Mouse (Mus musculus): ENCODE data around the gene Lclat1. TPM values are rescaled to one million over a fixed set of nuclear protein-coding genes. Genes with fewer than 3 reads are reported as not detected.

The Lclat1 gene
- total and polyA plus RNA-seq, 3 experiments, result 6.3 to 9.6 (median 7.0) TPM

GRCm38 (mm10) chr17:73238501-73238900 lies 130.7 kb downstream of the Lclat1 start:
- H3K36me3 ChIP-seq (replicated peaks in 1 of 2; ENCODE audit: control insufficient read depth in 1 of 2, insufficient read depth in 1 of 2, low read length in 1 of 2), result peaks cover 0 to 7% of the 10 kb centered on the region in 2 experiments
- no peaks in the 10 kb centered on the region for H3K27me3 ChIP-seq (replicated peaks)
- H3K79me2 ChIP-seq (replicated peaks; ENCODE audit: control insufficient read depth, extremely low read depth, insufficient read depth, poor library complexity, severe bottlenecking), result no peaks in the 10 kb centered on the region
- no peak overlapping the region for H3K9ac ChIP-seq (ENCODE audit: insufficient read depth, low read depth)
- in situ Hi-C loops (cut with MboI; ENCODE audit: low pct_ligation_motif_present, low pct_unique_long_range_greater_than_20kb, low sequenced_read_pairs), result no loop called here
- DNase-seq (ENCODE audit: extremely low read depth), result no peak
- TF ChIP-seq SIN3A (IDR thresholded peaks at IDR 0.05; ENCODE audit: low read length) (no peak), MAX (IDR thresholded peaks at IDR 0.05; ENCODE audit: low read length) (no peak), KAT2A (IDR thresholded peaks at IDR 0.05; ENCODE audit: insufficient replicate concordance, low read length) (no peak), MYC (IDR thresholded peaks at IDR 0.05; ENCODE audit: low read depth, low read length) (no peak), EP300 (IDR thresholded peaks at IDR 0.05; ENCODE audit: low read length) (no peak), CTCF (conservative IDR thresholded peaks at IDR 0.05 in 1 of 2, IDR thresholded peaks at IDR 0.05 in 1 of 2; ENCODE audit: low read depth in 2 of 2, low read length in 2 of 2) (no peak), MEF2A (IDR thresholded peaks at IDR 0.05; ENCODE audit: borderline replicate concordance, low read depth, low read length) (no peak), SMC3 (IDR thresholded peaks at IDR 0.05; ENCODE audit: low read depth, low read length) (no peak), CHD2 (IDR thresholded peaks at IDR 0.05; ENCODE audit: low read length) (no peak), ZNF384 (IDR thresholded peaks at IDR 0.05; ENCODE audit: low read depth, low read length) (no peak), POLR2AphosphoS2 (IDR thresholded peaks at IDR 0.05; ENCODE audit: low read depth, low read length) (no peak)
- no peak overlapping the region for H3K27ac ChIP-seq (ENCODE audit: insufficient read depth, low read depth)
- H3K9me3 ChIP-seq (replicated peaks; ENCODE audit: low read length), result no peaks in the 10 kb centered on the region
- H3K4me3 ChIP-seq (replicated peaks in 1 of 3; ENCODE audit: low read depth in 2 of 3, low read length in 2 of 3, poor library complexity in 1 of 3), result no peak overlapping the region
- dilution Hi-C loops (cut with MboI; ENCODE audit: extremely low pct_ligation_motif_present, extremely low pct_unique_long_range_greater_than_20kb, low sequenced_read_pairs), result no loop called here
- no peak overlapping the region for H3K4me2 ChIP-seq (ENCODE audit: insufficient read depth, low read depth, poor library complexity, severe bottlenecking)
- H3K4me1 ChIP-seq (ENCODE audit: control insufficient read depth in 1 of 2, insufficient read depth in 2 of 2), result peaks cover 23 to 27% of the 10 kb centered on the region in 2 experiments

GRCm38 (mm10) chr17:73241085-73241848 lies 133.5 kb downstream of the Lclat1 start:
- no peaks in the 10 kb centered on the region for H3K27me3 ChIP-seq (replicated peaks)
- peaks cover 35 to 43% of the 10 kb centered on the region in 2 experiments for H3K4me1 ChIP-seq (ENCODE audit: control insufficient read depth in 1 of 2, insufficient read depth in 2 of 2)
- no peaks in the 10 kb centered on the region for H3K79me2 ChIP-seq (replicated peaks; ENCODE audit: control insufficient read depth, extremely low read depth, insufficient read depth, poor library complexity, severe bottlenecking)
- peak; percentile 29 for DNase-seq (ENCODE audit: extremely low read depth)
- peaks cover 0 to 10% of the 10 kb centered on the region in 2 experiments for H3K36me3 ChIP-seq (replicated peaks in 1 of 2; ENCODE audit: control insufficient read depth in 1 of 2, insufficient read depth in 1 of 2, low read length in 1 of 2)
- H3K27ac ChIP-seq (ENCODE audit: insufficient read depth, low read depth), result no peak overlapping the region
- no peak overlapping the region for H3K4me3 ChIP-seq (replicated peaks in 1 of 3; ENCODE audit: low read depth in 2 of 3, low read length in 2 of 3, poor library complexity in 1 of 3)
- 0 out of 2 replicates have a peak, but pooled peaks have one; percentile 12 for TF ChIP-seq USF1 (IDR thresholded peaks at IDR 0.05; ENCODE audit: low read depth, low read length)
- 0 out of 2 replicates have a peak, but pooled peaks have one; percentile 4 for TF ChIP-seq TCF12 (IDR thresholded peaks at IDR 0.05; ENCODE audit: low read depth, low read length)
- TF ChIP-seq MXI1 (IDR thresholded peaks at IDR 0.05; ENCODE audit: low read depth, low read length), result no peak
- TF ChIP-seq KAT2A (IDR thresholded peaks at IDR 0.05; ENCODE audit: insufficient replicate concordance, low read length), result no peak
- H3K9ac ChIP-seq (ENCODE audit: insufficient read depth, low read depth), result no peak overlapping the region
- no peak overlapping the region for H3K4me2 ChIP-seq (ENCODE audit: insufficient read depth, low read depth, poor library complexity, severe bottlenecking)
- no peaks in the 10 kb centered on the region for H3K9me3 ChIP-seq (replicated peaks; ENCODE audit: low read length)
- dilution Hi-C loops (cut with MboI; ENCODE audit: extremely low pct_ligation_motif_present, extremely low pct_unique_long_range_greater_than_20kb, low sequenced_read_pairs) (no loop called here), in situ Hi-C loops (cut with MboI; ENCODE audit: low pct_ligation_motif_present, low pct_unique_long_range_greater_than_20kb, low sequenced_read_pairs) (no loop called here)

All from CH12.LX (cell line).